Mouse (Mus musculus): ENCODE data around the gene Mta3.
A peak's percentile ranks its signal among the peaks of the same experiment; 100 is the strongest.

Gene Mta3

GRCm38 (mm10) chr17:83753112-83753899, 47.3 kb downstream of the Mta3 start:
- DNase-seq (ENCODE audit: low read depth, low spot score): no peak

GRCm38 (mm10) chr17:83758096-83758495, 52.1 kb downstream of the Mta3 start:
- peak; percentile 43 for DNase-seq (ENCODE audit: low read depth, low spot score)

DNA sequence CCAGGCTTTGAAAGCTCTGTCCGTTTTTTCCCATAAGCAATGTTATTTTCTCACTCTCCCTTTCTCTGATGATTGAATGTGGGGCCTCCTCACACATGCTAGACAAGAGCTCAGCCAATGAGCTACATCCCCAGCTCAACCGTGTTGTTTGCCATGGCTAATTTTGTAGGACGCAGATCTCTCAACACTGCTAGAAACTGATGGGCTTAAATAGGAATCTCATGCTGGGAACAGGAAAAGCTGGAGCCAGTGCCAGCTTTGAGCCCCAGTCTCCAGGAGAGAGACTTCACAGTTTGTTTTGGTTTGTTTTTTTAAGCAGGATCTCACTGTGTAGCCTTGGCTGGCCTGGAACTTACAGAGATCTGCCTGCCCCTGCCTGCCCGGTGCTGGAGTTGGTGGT, 53.6 kb downstream of the Mta3 start:
- no peak for DNase-seq (ENCODE audit: low read depth, low spot score)

GRCm38 (mm10) chr17:83764538-83764937, 58.6 kb downstream of the Mta3 start:
- no peak for DNase-seq (ENCODE audit: low read depth, low spot score)

DNA sequence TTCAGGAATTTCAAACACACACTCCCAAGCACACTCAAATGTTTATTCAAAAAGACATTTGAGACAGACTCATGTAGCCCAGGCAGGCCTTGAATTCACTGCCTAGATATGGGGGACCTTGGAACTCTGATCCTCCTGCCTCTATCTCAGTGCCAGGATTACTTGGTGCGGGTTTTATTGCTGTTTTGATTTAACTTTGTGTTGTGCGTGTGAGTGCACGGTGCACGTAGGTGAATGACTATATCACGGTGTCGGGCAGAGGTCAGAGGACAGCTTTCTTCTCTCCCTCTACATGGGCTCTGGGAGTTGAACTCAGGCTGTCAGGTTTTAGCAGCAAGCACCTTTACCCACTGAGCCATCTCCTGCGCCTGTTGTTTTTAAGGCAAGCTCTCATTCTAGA, 61.1 kb downstream of the Mta3 start:
- no peak for DNase-seq (ENCODE audit: low read depth, low spot score)

DNA sequence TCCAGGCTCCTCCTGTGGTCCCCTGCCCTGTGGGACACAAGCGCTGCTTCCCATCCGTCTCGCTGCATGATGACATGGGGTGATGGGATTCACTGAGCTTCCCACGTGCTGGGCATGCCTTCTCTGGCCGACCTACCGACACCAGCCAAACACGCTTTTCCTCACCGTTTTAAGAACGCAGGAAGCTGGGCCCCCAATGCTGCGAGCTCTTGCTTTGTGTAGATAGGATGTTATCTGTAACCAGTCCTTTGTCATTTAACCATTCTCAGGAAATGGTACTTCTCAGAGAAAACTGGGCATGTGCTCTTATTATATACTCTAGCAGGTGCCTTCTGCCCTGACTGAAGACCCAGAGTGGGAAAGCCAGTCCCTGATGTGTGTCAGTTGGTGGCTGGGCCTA, 62.3 kb downstream of the Mta3 start:
- no peak for DNase-seq (ENCODE audit: low read depth, low spot score)

- DNase-seq (ENCODE audit: low read depth, low spot score): no peak
Observed at GRCm38 (mm10) chr17:83770371-83770770, 64.4 kb downstream of the Mta3 start.

DNA sequence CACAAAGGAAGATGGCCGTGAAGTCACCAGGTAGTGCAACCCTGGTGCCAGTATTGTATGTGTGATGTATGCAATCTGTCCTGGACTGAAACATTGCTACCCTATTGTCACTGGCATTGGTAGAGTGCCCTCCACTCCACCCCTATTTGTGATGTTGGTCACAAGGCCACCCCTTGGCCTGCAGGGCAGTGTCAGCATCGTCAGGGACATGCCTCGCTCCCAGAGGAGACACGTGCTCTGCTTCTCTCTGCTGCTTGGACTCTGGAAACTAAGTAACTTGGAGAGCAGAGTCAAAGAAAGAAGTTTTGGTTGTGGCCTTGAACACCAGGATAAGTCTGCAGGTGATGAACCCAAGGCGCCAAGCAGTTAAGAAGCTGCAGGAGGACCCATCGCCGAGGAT, 65.0 kb downstream of the Mta3 start:
- DNase-seq (ENCODE audit: low read depth, low spot score): no peak

DNA sequence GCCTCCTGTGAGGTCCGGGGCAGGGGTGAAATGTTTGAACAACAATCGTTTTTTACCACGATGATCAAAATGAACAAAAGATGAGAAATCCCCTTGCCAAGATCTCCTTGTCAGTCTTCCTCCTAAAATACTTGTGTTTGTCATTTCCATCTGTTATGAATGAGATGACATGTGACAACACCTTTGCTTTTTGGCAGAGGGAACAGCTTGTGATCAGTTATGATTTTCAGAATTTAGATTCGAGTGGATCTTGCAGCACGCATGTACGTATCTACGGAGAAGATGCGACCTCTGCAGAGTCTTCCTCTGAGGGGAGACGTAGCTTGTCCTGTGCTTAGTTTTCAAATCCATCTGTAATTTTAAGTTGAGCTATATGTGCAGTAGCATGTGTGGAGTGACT, 66.1 kb downstream of the Mta3 start:
- DNase-seq (ENCODE audit: low read depth, low spot score): no peak

GRCm38 (mm10) chr17:83772711-83773110, 66.7 kb downstream of the Mta3 start:
- peak; percentile 12 for DNase-seq (ENCODE audit: low read depth, low spot score)

GRCm38 (mm10) chr17:83776965-83777364, 71.0 kb downstream of the Mta3 start:
- no peak for DNase-seq (ENCODE audit: low read depth, low spot score)

DNA sequence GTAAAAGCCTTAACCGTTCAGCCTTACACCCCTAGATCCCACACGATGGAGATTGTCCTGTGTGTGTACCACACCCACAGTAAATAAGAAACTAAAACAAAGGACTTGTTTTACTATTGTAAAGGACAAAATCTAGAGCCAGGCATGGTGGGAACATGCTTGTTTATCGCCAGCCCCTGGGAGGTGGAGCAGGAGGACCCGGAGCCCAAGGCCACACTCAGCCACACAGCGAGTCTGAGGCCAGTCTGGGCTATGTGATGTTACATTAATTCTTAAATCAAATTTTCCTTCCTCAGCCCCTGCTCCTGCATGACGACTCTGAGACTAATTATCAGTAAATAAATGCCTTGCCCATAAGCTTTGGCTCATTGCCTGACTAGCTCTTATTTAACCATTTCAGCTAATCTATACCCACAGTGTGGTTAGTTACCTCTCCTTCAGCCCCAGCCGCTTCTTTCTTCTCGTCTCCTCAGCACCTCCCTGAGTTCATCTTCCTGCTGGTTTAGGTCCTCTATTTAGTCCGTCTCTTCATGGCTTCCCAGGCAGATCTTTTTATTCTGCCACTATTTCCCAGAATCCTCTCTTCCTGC, 71.6 kb downstream of the Mta3 start:
- no peak for DNase-seq (ENCODE audit: low read depth, low spot score)

- no peak for DNase-seq (ENCODE audit: low read depth, low spot score)
Observed at GRCm38 (mm10) chr17:83780228-83780627, 74.3 kb downstream of the Mta3 start.

DNA sequence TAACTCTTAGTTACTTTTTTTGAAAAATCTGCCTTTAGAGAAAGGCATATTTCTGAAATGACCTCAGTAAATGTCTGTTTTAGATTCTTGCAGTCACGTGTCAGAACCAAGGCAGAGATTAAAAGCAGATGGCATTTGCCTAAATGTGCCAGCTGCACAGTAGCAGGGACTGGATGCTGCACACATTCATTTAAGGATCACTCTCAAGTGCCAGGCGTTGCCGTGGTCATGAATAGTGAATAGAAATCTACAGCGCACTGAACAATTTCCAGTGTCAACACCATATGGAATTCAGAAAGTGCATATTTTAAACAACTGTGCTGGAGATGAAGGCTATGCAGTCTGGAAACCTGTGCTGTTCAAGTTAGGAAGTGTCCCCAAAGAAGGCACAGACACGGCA, 76.8 kb downstream of the Mta3 start:
- no peak for DNase-seq (ENCODE audit: low read depth, low spot score)

DNA sequence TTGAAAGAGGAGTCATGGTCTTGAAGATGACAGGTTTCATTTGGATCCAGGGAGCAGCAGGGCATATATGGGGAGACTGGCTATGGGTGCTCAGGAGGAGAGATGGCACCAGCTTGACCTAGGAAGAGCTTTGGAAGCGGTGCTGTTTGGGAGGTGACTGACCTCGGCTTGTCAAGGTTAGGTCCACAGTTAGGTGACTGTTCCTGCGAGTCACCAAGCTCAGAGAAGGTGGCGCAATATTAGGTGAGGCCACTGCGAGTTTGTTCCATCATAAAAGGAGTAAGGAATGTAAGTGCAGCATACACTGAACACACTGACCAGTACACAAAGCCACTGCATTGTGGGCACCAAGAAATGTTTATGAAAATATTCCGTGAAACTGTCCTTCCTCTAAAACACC, 80.5 kb downstream of the Mta3 start:
- no peak for DNase-seq (ENCODE audit: low read depth, low spot score)

- no peak for DNase-seq (ENCODE audit: low read depth, low spot score)
Observed at GRCm38 (mm10) chr17:83790158-83790557, 84.2 kb downstream of the Mta3 start.

GRCm38 (mm10) chr17:83792388-83792787, 86.4 kb downstream of the Mta3 start:
- no peak for DNase-seq (ENCODE audit: low read depth, low spot score)

DNA sequence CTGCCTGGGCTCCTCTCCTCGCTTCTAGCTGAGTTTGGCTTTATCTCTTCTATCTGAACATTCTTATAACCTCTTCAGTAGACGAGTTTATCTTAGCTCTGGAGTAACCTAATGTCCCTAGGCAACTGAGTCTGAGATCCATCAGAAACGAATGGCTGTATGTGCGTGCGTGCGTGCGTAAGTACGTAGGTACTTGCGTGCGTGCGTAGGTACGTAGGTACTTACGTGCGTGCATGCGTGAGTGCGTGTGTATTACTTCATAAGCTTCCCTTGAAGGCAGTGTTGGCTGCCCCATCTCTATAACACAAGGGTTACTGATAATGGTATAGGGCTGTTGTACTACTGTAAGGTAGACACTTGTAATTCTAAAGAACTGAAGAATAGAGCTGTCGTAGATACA, 89.2 kb downstream of the Mta3 start:
- DNase-seq (ENCODE audit: low read depth, low spot score): no peak

DNA sequence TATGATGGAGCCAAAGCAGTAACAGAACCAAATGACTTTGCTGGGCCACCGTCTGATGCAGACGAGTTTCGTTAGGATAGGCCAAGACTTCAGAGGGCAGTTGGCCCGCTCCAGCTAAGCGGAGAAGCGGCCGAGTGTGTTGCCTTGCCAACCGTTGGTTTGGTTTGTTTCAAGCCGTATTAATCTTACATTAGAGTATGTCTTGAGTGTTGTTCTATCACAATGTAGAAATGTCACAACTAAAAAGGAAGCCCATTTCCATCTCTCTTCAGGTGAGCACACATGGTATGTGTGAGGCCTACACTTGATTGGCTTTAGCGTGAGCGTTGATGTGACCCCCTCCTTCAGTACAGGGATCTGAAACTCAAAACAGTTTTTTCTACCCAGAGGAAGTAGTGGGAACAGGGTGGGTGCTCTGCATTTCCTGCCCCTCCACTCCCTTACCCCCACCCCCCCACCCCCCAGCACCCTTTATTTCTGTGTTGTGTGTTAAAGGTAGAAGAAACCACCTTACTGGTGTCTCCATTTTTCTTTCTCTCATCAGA, 93.6 kb downstream of the Mta3 start:
- no peak for DNase-seq (ENCODE audit: low read depth, low spot score)

DNA sequence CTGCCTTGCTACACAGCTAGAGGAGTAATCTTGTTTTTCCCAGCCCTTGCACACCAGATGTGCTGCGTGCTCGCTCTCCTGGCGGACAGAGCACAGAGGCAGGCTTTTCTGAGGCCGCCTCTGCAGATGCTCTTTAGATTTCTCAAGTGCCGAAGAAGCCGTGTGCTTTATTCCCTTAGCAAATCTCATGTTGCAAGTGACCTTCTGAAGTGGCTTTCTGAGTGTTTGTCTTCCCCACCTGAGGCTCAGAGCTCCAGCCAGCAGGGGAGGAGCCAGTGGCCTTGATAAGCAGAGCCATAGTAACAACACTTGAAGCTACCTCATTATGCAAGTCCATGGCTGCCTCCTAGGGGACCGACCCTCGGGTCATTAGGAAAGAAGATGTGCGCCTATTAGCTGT, 98.0 kb downstream of the Mta3 start:
- DNase-seq (ENCODE audit: low read depth, low spot score): no peak

- no peak for DNase-seq (ENCODE audit: low read depth, low spot score)
Observed at GRCm38 (mm10) chr17:83805078-83805477, 99.1 kb downstream of the Mta3 start.

- DNase-seq (ENCODE audit: low read depth, low spot score): no peak
Observed at GRCm38 (mm10) chr17:83807345-83807744, 101.4 kb downstream of the Mta3 start.

GRCm38 (mm10) chr17:83807778-83808398, 101.9 kb downstream of the Mta3 start:
- DNase-seq (ENCODE audit: low read depth, low spot score): peak; percentile 58
